Mouse (Mus musculus) MEL (cell line): ENCODE results near the gene Vwf.

Experiments used
- POLR2A ChIP-seq, 2 experiments: IDR thresholded peaks; 2 replicates each; pipeline ENCODE4 v1.6.1; 2011 to 2012; ENCODE audit warnings: low read length in 2 of 2, mild to moderate bottlenecking in 2 of 2, control low read depth in 1 of 2, improper control_type of control experiment in 1 of 2, low read depth in 1 of 2, moderate library complexity in 1 of 2; ENCODE audit not compliant: control insufficient read depth in 1 of 2, insufficient read depth in 1 of 2, poor library complexity in 1 of 2
- ZC3H11A ChIP-seq: IDR thresholded peaks from 2 replicates; pipeline ENCODE4 v1.6.1; 2012; ENCODE audit warnings: low read depth, mild to moderate bottlenecking, inconsistent platforms, low read length, improper control_type of control experiment
- ZMIZ1 ChIP-seq: IDR thresholded peaks from 2 replicates; pipeline ENCODE4 v1.6.1; 2012; ENCODE audit warnings: low read depth, mild to moderate bottlenecking, inconsistent platforms, low read length, improper control_type of control experiment, moderate library complexity

- TF ChIP-seq ZC3H11A (no peak), POLR2A (IDR thresholded peaks at IDR 0.05; ENCODE audit: control insufficient read depth in 1 of 2, insufficient read depth in 1 of 2, low read depth in 1 of 2, low read length in 2 of 2, poor library complexity in 1 of 2) (no peak), ZMIZ1 (no peak)
Measured at GRCm38 (mm10) chr6:125661106-125661877, 114.7 kb downstream of the Vwf start.
